Mouse (Mus musculus) activated CD4-positive, CD25-positive, alpha-beta regulatory T cell, adult 9 weeks (primary cell): ENCODE data around the gene Olfr1167. TPM values are rescaled to one million over a fixed set of nuclear protein-coding genes. Genes with fewer than 3 reads are reported as not detected.

Source experiments
- polyA plus RNA-seq: library from polyadenylated mRNA; unstranded; fragments of 100-300 nt; shearing (Covaris generic); gene quantifications from one replicate; pipeline ENCODE4 v1.2.1, GENCODE M21; 2017

Olfr1167 gene
- not detected for polyA plus RNA-seq

GRCm38 (mm10) chr2:88155093-88155492, at the start of gene Olfr1167:
Gene Olfr1167, minus strand, starts transcription at chr2:88155193.

GRCm38 (mm10) chr2:88181580-88181979, 26.6 kb upstream of the Olfr1167 start, which contains the start of gene Olfr1168:
Gene Olfr1168, plus strand, starts transcription at chr2:88181880.

GRCm38 (mm10) chr2:88128172-88128571, 26.8 kb downstream of the Olfr1167 start, which contains the start of gene Olfr1166:
Gene Olfr1166, minus strand, starts transcription at chr2:88128272.

Other genes with a start within 250 kb of the Olfr1167 start
- gene Olfr1155, start 210.1 kb downstream of the Olfr1167 start, polyA plus RNA-seq = not detected
- 0.20 TPM for gene Olfr1156, start 202.1 kb downstream of the Olfr1167 start, polyA plus RNA-seq
- gene Olfr1157, start 186.9 kb downstream of the Olfr1167 start, polyA plus RNA-seq = not detected
- gene Olfr74, start 180.5 kb downstream of the Olfr1167 start, polyA plus RNA-seq = not detected
- not detected for gene Olfr1158, start 165.1 kb downstream of the Olfr1167 start, polyA plus RNA-seq
- gene Olfr1160, start 146.9 kb downstream of the Olfr1167 start, polyA plus RNA-seq = not detected
- gene Olfr1161, start 132.4 kb downstream of the Olfr1167 start, polyA plus RNA-seq = not detected
- not detected for gene Olfr73, start 117.5 kb downstream of the Olfr1167 start, polyA plus RNA-seq
- gene Olfr1162, start 104.1 kb downstream of the Olfr1167 start, polyA plus RNA-seq = not detected
- gene Olfr1163, start 83.4 kb downstream of the Olfr1167 start, polyA plus RNA-seq = not detected
- not detected for gene Olfr1164, start 61.2 kb downstream of the Olfr1167 start, polyA plus RNA-seq
- gene Olfr1166, start 26.9 kb downstream of the Olfr1167 start, polyA plus RNA-seq = not detected
- not detected for gene Olfr1168, start 26.7 kb upstream of the Olfr1167 start, polyA plus RNA-seq
- not detected for gene Olfr1170, start 73.1 kb upstream of the Olfr1167 start, polyA plus RNA-seq
- not detected for gene Olfr1173, start 124.7 kb upstream of the Olfr1167 start, polyA plus RNA-seq
- gene Olfr1174-ps, start 159.9 kb upstream of the Olfr1167 start, polyA plus RNA-seq = not detected
- not detected for gene Olfr1175-ps, start 172.0 kb upstream of the Olfr1167 start, polyA plus RNA-seq
- gene Olfr1176, start 181.5 kb upstream of the Olfr1167 start, polyA plus RNA-seq = not detected
- gene Olfr1177-ps, start 191.3 kb upstream of the Olfr1167 start, polyA plus RNA-seq = not detected
- not detected for gene Olfr1178, start 231.9 kb upstream of the Olfr1167 start, polyA plus RNA-seq